Mouse (Mus musculus) lung, embryonic 14.5 days (tissue): ENCODE data around the gene Hspbp1. TPM values are rescaled to one million over a fixed set of nuclear protein-coding genes. Genes with fewer than 3 reads are reported as not detected.

ENCODE experiments used
- ATAC-seq: fragments of 200-750 bp; cut with Nextera tagmentation; 2 replicates; pipeline ENCODE4 v1.8.0; 2017; ENCODE audit warnings: mild to moderate bottlenecking, moderate TSS enrichment, moderate library complexity; ENCODE audit not compliant: insufficient read depth
- DNase-seq: peaks from one replicate; pipeline ENCODE4 v3.0.0-alpha.2; 2015
- H3K27ac ChIP-seq: fragments of 300-500 bp; sonication (generic); 2 replicates; pipeline ENCODE4 v1.5.1; 2014; ENCODE audit warnings: low read depth, mild to moderate bottlenecking, moderate library complexity
- H3K27me3 ChIP-seq: fragments of 300-500 bp; sonication (generic); 2 replicates; pipeline ENCODE4 v1.6.1; 2014; ENCODE audit warnings: low read length, control low read depth; ENCODE audit not compliant: insufficient read depth
- H3K36me3 ChIP-seq: fragments of 300-500 bp; sonication (generic); 2 replicates; pipeline ENCODE4 v1.6.1; 2014; ENCODE audit warnings: control low read depth; ENCODE audit not compliant: insufficient read depth
- H3K4me1 ChIP-seq: fragments of 300-500 bp; sonication (generic); 2 replicates; pipeline ENCODE4 v1.6.1; 2014; ENCODE audit warnings: antibody characterized with exemption, control low read depth; ENCODE audit not compliant: insufficient read depth
- H3K4me2 ChIP-seq: fragments of 300-500 bp; sonication (generic); 2 replicates; pipeline ENCODE4 v1.6.1; 2014; ENCODE audit warnings: mild to moderate bottlenecking
- H3K4me3 ChIP-seq: fragments of 300-500 bp; sonication (generic); 2 replicates; pipeline ENCODE4 v1.5.1; 2014; ENCODE audit warnings: low read depth, low read length
- H3K9ac ChIP-seq: fragments of 300-500 bp; sonication (generic); 2 replicates; pipeline ENCODE4 v1.6.1; 2014
- H3K9me3 ChIP-seq: fragments of 300-500 bp; sonication (generic); 2 replicates; pipeline ENCODE4 v1.6.1; 2016; ENCODE audit warnings: low read depth, low read length, control low read depth
- CTCF ChIP-seq: IDR thresholded peaks from 2 replicates; pipeline ENCODE4 v1.5.1; 2016; ENCODE audit warnings: antibody characterized with exemption, low read depth
- WGBS: fragments of 180-500 bp; shearing (Covaris S2); extraction: QIAGEN DNeasy Blood & Tissue Kit; methylation state at CpG from one replicate; pipeline ENCODE4 v1.1.7; 2014; 5-methylcytosine and 5-hydroxymethylcytosine counted together
- polyA plus RNA-seq: library from polyadenylated mRNA; unstranded; fragments of >200 nt; fragmentation: Nextera tagmentation; extraction: Ambion mirVana; gene quantifications from 2 replicates; pipeline ENCODE4 v1.2.1, GENCODE M21; 2014

Gene Hspbp1
- polyA plus RNA-seq, 1 experiment from 2014 or later: 98.5 TPM

DNA sequence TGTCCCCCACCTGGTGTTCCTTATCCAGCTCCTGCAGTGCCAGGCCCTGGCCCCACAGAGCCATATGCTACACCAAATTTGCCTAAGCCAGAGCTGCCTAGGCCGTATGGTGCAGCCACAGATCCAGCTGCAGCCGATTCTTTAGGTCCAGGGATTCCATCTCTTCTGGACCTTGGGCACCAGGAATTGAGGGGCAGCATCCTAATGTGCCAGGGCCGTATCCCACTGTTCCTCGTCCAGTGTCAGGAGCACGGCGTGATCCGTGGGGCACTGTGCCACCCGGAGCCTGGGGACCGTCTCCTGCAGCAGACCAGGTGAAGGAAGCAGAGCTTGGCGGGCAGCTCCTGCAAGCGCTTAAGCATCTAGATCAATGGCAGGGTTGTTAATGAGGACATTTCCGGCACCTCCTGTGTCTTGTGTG is 72.9 kb downstream of the Hspbp1 start:
- Histone ChIP-seq H3K27ac (no peak overlapping the region), H3K4me3 (no peak overlapping the region), H3K9ac (no peak overlapping the region), H3K27me3 (no peaks in the 10 kb centered on the region), H3K36me3 (no peaks in the 10 kb centered on the region), H3K4me1 (no peaks in the 10 kb centered on the region), H3K9me3 (no peaks in the 10 kb centered on the region), H3K4me2 (no peak overlapping the region)
- WGBS: 73% methylated on average over 12 of the region's 12 CpGs
- no peak for ATAC-seq
- no peak for TF ChIP-seq CTCF
- no peak for DNase-seq

- Histone ChIP-seq H3K4me1 (no peaks in the 10 kb centered on the region), H3K27ac (no peak overlapping the region), H3K36me3 (no peaks in the 10 kb centered on the region), H3K9me3 (no peaks in the 10 kb centered on the region), H3K27me3 (no peaks in the 10 kb centered on the region), H3K9ac (no peak overlapping the region), H3K4me3 (no peak overlapping the region), H3K4me2 (no peak overlapping the region)
- no peak for TF ChIP-seq CTCF
- WGBS: 78% methylated on average over 12 of the region's 12 CpGs
- DNase-seq: no peak
- ATAC-seq: no peak
Observed at GRCm38 (mm10) chr7:4611511-4611910, 73.4 kb downstream of the Hspbp1 start.

Other genes starting within 250 kb of the Hspbp1 start
- gene Rdh13, start 239.4 kb downstream of the Hspbp1 start, polyA plus RNA-seq: 25.9 and 27.3 TPM in 2 replicates
- 9.5 and 13.6 TPM in 2 replicates for gene Eps8l1, start 224.4 kb downstream of the Hspbp1 start, polyA plus RNA-seq
- gene Ppp1r12c, start 183.4 kb downstream of the Hspbp1 start, polyA plus RNA-seq: 54.3 TPM in 2 replicates
- gene Tnnt1, start 168.7 kb downstream of the Hspbp1 start, polyA plus RNA-seq: 6.3 and 15.4 TPM in 2 replicates
- gene Tnni3, start 160.8 kb downstream of the Hspbp1 start, polyA plus RNA-seq: 5.3 and 47.0 TPM in 2 replicates
- 0.87 and 1.2 TPM in 2 replicates for gene Dnaaf3, start 152.6 kb downstream of the Hspbp1 start, polyA plus RNA-seq
- 3.9 and 4.9 TPM in 2 replicates for gene Syt5, start 137.5 kb downstream of the Hspbp1 start, polyA plus RNA-seq
- not detected in 2 replicates for gene Ptprh, start 81.0 kb downstream of the Hspbp1 start, polyA plus RNA-seq
- gene Tmem86b, start 53.6 kb downstream of the Hspbp1 start, polyA plus RNA-seq: 1.0 and 1.3 TPM in 2 replicates
- 7.6 and 7.8 TPM in 2 replicates for gene Ppp6r1, start 26.0 kb downstream of the Hspbp1 start, polyA plus RNA-seq
- 1.4 and 1.6 TPM in 2 replicates for gene Brsk1, start 5.5 kb upstream of the Hspbp1 start, polyA plus RNA-seq
- gene Tmem150b, start 40.2 kb upstream of the Hspbp1 start, polyA plus RNA-seq: not detected in 2 replicates
- gene Kmt5c, start 55.0 kb upstream of the Hspbp1 start, polyA plus RNA-seq: 51.3 and 53.1 TPM in 2 replicates
- gene Cox6b2, start 68.0 kb upstream of the Hspbp1 start, polyA plus RNA-seq: 37.3 and 40.1 TPM in 2 replicates
- gene Fam71e2, start 86.2 kb upstream of the Hspbp1 start, polyA plus RNA-seq: not detected in 2 replicates
- gene Il11, start 97.8 kb upstream of the Hspbp1 start, polyA plus RNA-seq: not detected in 2 replicates
- not detected in 2 replicates for gene Tmem190, start 97.9 kb upstream of the Hspbp1 start, polyA plus RNA-seq
- 11.6 and 11.7 TPM in 2 replicates for gene Tmem238, start 104.6 kb upstream of the Hspbp1 start, polyA plus RNA-seq
- 294 and 337 TPM in 2 replicates for gene Rpl28, start 107.8 kb upstream of the Hspbp1 start, polyA plus RNA-seq
- gene Ube2s, start 127.5 kb upstream of the Hspbp1 start, polyA plus RNA-seq: 428 and 470 TPM in 2 replicates
- gene Shisa7, start 159.6 kb upstream of the Hspbp1 start, polyA plus RNA-seq: 1.1 and 1.3 TPM in 2 replicates
- 5.8 and 6.1 TPM in 2 replicates for gene Isoc2b, start 185.2 kb upstream of the Hspbp1 start, polyA plus RNA-seq
- gene Isoc2a, start 192.1 kb upstream of the Hspbp1 start, polyA plus RNA-seq: 0.88 and 0.91 TPM in 2 replicates
- gene Gm36210, start 221.4 kb upstream of the Hspbp1 start, polyA plus RNA-seq: not detected in 2 replicates
- gene Zfp628, start 230.1 kb upstream of the Hspbp1 start, polyA plus RNA-seq: 4.2 and 4.3 TPM in 2 replicates
- 1.4 and 2.3 TPM in 2 replicates for gene Nat14, start 237.0 kb upstream of the Hspbp1 start, polyA plus RNA-seq
- gene Ssc5d, start 240.7 kb upstream of the Hspbp1 start, polyA plus RNA-seq: 2.1 and 2.2 TPM in 2 replicates